Mouse (Mus musculus) liver, embryonic 14.5 days (tissue): ENCODE measurements around the gene U2surp.

Source experiments
- CTCF ChIP-seq: IDR thresholded peaks from 2 replicates; pipeline ENCODE4 v1.5.1; 2016; ENCODE audit warnings: antibody characterized with exemption, low read depth, control low read depth
- EP300 ChIP-seq: IDR thresholded peaks from 2 replicates; pipeline ENCODE4 v1.6.1; 2016; ENCODE audit warnings: antibody characterized with exemption, low read depth

- TF ChIP-seq CTCF, result no peak
- TF ChIP-seq EP300, result 0 out of 2 replicates have a peak, but pooled peaks have one; percentile 29
Observed at GRCm38 (mm10) chr9:95546679-95547078, 34.9 kb upstream of the U2surp start.
